Mouse (Mus musculus) midbrain, embryonic 11.5 days (tissue): ENCODE measurements around the gene Clec11a. TPM values are rescaled to one million over a fixed set of nuclear protein-coding genes. Genes with fewer than 3 reads are reported as not detected.

ENCODE experiments used
- ATAC-seq: fragments of 200-750 bp; cut with Nextera tagmentation; 2 replicates; pipeline ENCODE4 v1.8.0; 2017; ENCODE audit warnings: moderate TSS enrichment, moderate library complexity; ENCODE audit not compliant: low FRiP score
- DNase-seq: peaks from one replicate; pipeline ENCODE4 v3.0.0; 2015; ENCODE audit warnings: low spot score; ENCODE audit errors: missing footprints
- H3K27ac ChIP-seq: fragments of 300-500 bp; sonication (generic); 2 replicates; pipeline ENCODE4 v1.5.1; 2014; ENCODE audit warnings: low read depth, low read length
- H3K27me3 ChIP-seq: fragments of 300-500 bp; sonication (generic); 2 replicates; pipeline ENCODE4 v1.6.1; 2014; ENCODE audit warnings: mild to moderate bottlenecking, low read length, moderate library complexity, mixed read lengths; ENCODE audit not compliant: control insufficient read depth, insufficient read depth
- H3K36me3 ChIP-seq: fragments of 300-500 bp; sonication (generic); 2 replicates; pipeline ENCODE4 v1.6.1; 2014; ENCODE audit warnings: mild to moderate bottlenecking, low read length, moderate library complexity, mixed read lengths; ENCODE audit not compliant: control insufficient read depth, insufficient read depth
- H3K4me1 ChIP-seq: fragments of 300-500 bp; sonication (generic); 2 replicates; pipeline ENCODE4 v1.6.1; 2014; ENCODE audit warnings: low read length; ENCODE audit not compliant: control insufficient read depth, insufficient read depth
- H3K4me2 ChIP-seq: fragments of 300-500 bp; sonication (generic); 2 replicates; pipeline ENCODE4 v1.6.1; 2014; ENCODE audit warnings: mild to moderate bottlenecking, moderate library complexity
- H3K4me3 ChIP-seq: fragments of 300-500 bp; sonication (generic); 2 replicates; pipeline ENCODE4 v1.5.1; 2014; ENCODE audit warnings: low read depth, low read length
- H3K9ac ChIP-seq: fragments of 300-500 bp; sonication (generic); 2 replicates; pipeline ENCODE4 v1.6.1; 2014; ENCODE audit warnings: low read length
- H3K9me3 ChIP-seq: fragments of 300-500 bp; sonication (generic); 2 replicates; pipeline ENCODE4 v1.6.1; 2016; ENCODE audit warnings: low read length; ENCODE audit not compliant: control insufficient read depth
- WGBS: fragments of 180-500 bp; shearing (Covaris S2); extraction: QIAGEN DNeasy Blood & Tissue Kit; methylation state at CpG from one replicate; pipeline ENCODE4 v1.1.7; 2014; 5-methylcytosine and 5-hydroxymethylcytosine counted together
- polyA plus RNA-seq: library from polyadenylated mRNA; unstranded; fragments of >200 nt; fragmentation: Nextera tagmentation; extraction: Ambion mirVana; gene quantifications from 2 replicates; pipeline ENCODE4 v1.2.1, GENCODE M21; 2014

Clec11a gene
- polyA plus RNA-seq = 2.2 and 3.4 TPM in 2 replicates

DNA sequence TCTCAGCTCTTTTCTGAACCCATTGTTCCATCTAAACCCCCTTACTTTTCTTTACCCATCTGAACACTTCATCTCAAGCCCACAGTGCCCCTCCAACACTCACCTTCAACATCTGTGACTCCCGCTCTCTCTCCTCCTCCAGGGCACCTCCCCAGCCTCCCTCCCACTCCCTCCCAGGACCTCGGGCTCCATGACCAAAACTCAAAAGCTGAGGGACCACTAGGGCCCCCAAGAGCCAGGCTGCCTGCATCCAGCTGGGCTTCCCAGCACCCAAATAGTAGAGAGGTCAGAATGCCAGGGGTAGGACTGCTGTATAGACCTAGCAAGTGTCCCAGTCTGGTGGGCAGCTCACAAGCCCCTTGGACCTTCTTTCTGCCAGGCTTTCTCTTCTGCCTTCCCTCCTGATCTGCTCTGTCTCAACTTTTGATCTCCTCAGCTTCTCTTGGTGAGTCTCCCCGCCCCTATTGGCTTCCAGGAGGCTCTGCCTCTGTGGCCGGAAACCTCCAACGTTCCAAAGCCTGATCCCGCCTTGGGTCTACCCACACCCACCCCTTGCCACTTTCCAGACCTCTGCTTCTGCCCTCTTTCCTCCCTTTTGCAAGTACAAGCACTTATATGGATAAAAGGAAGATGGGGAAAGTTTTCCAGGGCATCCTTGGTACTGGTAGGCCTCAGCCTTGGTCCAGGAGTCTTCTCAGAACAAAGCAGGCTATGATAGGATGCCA lies at the start of gene Clec11a:
TSS of gene Clec11a (minus strand) at position 387 of the 725 bp plus-strand sequence.
- WGBS = 43% methylated on average over 6 of the region's 6 CpGs
- H3K4me2 ChIP-seq = peak within 1 kb of the TSS; percentile 61
- H3K4me3 ChIP-seq = no peak within 1 kb of the TSS
- no peaks in the 10 kb centered on the region for H3K9me3 ChIP-seq
- H3K36me3 ChIP-seq = no peaks in the 10 kb centered on the region
- peak within 1 kb of the TSS; percentile 30 for H3K27ac ChIP-seq
- peak within 1 kb of the TSS; percentile 24; the same call in 1 of the 2 replicates for H3K9ac ChIP-seq
- DNase-seq (peak; percentile 67), ATAC-seq (no peak)
- H3K4me1 ChIP-seq = peaks cover 22% of the 10 kb centered on the region
- H3K27me3 ChIP-seq = peaks cover 12% of the 10 kb centered on the region

DNA sequence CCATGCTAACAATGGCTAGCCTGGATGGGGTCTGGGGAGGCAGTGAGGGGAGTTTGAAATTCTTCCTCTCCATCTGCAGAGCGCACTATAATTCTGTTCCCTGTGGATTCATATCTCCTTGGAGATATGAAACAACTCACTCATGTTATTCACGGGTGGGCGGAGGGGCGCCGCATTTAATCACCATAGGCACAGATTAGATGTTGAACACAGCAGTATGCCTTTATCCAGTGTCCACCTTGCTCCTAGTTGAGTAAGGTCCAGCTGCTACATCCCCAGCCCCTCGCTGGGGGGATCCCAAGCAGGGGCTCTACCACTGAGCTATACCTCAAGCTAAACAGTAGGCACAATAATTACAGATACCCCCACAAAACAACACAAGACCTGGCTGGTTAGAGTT lies 48.7 kb upstream of the Clec11a start:
- Histone ChIP-seq H3K4me2 (no peak overlapping the region), H3K27me3 (peaks cover 67% of the 10 kb centered on the region), H3K4me1 (peaks cover 49% of the 10 kb centered on the region), H3K9ac (no peak overlapping the region), H3K36me3 (no peaks in the 10 kb centered on the region), H3K4me3 (no peak overlapping the region), H3K9me3 (no peaks in the 10 kb centered on the region), H3K27ac (no peak overlapping the region)
- ATAC-seq (no peak), DNase-seq (no peak)
- 65% methylated on average over 6 of the region's 6 CpGs for WGBS

DNA sequence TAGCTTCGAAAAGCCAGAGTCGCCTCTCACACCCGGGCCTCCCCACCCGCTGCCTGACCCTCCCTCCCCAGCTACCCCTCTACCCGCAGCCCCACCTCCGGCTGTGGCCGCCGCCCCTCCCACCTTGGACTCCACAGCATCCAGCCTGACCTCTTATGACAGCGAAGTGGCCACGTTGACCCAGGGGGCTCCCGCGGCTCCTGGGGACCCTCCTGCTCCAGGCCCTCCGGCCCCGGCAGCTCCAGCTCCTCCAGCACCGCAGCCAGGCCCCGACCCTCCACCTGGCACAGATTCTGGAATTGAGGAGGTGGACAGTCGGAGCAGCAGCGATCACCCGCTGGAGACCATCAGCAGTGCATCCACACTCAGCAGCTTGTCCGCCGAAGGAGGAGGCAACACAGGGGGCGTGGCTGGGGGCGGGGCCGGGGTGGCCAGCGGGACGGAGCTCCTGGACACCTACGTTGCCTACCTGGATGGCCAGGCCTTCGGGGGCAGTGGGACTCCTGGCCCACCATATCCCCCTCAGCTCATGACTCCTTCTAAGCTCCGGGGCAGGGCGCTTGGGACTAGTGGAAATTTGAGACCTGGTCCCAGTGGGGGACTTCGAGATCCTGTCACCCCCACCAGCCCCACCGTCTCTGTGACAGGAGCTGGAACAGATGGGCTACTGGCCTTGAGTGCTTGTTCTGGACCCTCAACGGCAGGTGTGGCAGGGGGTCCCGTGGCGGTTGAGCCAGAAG lies 47.1 kb upstream of the Clec11a start:
- ATAC-seq (no peak), DNase-seq (peak; percentile 93)
- Histone ChIP-seq H3K9me3 (no peaks in the 10 kb centered on the region), H3K4me1 (peaks cover 46% of the 10 kb centered on the region), H3K36me3 (no peaks in the 10 kb centered on the region), H3K27me3 (peaks cover 72% of the 10 kb centered on the region), H3K4me3 (peak overlapping the region; percentile 10; the same call in 1 of the 2 replicates), H3K9ac (no peak overlapping the region), H3K4me2 (peak overlapping the region; percentile 26), H3K27ac (no peak overlapping the region)
- WGBS = 1% methylated on average over 35 of the region's 35 CpGs

DNA sequence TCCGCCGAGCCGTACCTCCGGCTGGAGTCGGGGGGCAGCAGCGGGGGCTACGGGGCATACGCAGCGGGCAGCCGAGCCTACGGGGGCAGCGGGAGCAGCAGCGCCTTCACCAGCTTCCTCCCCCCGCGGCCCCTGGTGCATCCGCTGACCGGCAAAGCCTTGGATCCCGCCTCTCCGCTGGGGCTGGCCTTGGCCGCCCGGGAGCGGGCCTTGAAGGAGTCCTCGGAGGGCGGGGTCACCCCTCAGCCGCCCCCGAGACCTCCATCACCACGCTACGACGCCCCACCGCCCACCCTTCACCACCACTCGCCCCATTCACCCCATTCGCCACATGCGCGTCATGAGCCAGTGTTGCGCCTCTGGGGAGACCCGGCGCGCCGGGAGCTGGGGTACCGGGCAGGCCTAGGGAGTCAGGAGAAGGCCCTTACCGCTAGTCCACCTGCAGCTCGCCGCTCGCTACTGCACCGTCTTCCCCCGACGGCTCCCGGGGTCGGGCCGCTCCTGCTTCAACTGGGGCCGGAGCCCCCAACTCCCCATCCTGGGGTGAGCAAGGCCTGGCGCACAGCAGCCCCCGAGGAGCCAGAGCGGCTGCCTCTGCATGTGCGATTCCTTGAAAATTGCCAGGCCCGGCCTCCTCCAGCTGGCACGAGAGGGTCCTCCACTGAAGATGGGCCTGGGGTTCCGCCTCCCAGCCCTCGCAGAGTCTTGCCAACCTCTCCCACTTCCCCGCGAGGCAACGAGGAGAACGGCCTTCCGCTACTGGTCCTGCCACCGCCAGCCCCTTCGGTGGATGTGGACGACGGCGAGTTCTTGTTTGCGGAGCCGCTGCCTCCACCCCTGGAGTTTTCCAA lies 46.3 kb upstream of the Clec11a start:
- ATAC-seq = no peak
- Histone ChIP-seq H3K27me3 (peaks cover 72% of the 10 kb centered on the region), H3K36me3 (no peaks in the 10 kb centered on the region), H3K9me3 (no peaks in the 10 kb centered on the region), H3K4me2 (peak overlapping the region; percentile 26), H3K4me3 (peak overlapping the region; percentile 15), H3K4me1 (peaks cover 43% of the 10 kb centered on the region), H3K27ac (no peak overlapping the region), H3K9ac (peak overlapping the region; percentile 12; the same call in 1 of the 2 replicates)
- 1% methylated on average over 65 of the region's 71 CpGs for WGBS
- peak; percentile 90 for DNase-seq

DNA sequence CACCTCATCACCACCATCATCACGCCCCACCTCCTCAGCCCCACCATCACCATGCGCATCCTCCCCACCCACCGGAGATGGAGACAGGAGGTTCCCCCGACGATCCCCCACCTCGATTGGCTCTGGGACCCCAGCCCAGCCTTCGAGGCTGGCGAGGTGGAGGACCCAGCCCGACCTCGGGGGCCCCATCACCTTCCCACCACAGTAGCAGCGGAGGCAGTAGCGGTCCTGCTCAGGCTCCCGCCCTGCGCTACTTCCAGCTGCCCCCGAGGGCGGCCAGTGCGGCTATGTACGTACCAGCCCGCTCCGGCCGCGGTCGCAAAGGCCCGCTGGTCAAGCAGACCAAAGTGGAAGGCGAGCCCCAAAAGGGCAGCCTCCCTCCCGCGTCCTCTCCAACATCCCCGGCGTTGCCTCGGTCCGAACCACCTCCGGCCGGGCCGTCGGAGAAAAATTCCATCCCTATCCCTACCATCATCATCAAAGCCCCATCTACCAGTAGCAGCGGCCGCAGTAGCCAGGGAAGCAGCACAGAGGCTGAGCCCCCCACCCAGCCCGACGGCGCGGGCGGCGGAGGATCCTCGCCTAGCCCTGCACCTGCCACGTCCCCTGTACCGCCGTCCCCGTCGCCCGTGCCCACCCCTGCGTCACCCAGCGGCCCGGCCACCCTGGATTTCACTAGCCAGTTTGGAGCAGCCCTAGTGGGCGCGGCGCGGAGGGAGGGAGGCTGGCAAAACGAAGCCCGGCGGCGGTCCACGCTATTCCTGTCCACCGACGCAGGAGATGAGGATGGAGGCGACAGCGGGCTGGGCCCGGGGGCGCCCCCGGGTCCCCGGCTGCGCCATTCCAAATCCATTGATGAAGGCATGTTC lies 45.4 kb upstream of the Clec11a start:
- Histone ChIP-seq H3K27me3 (peaks cover 66% of the 10 kb centered on the region), H3K27ac (no peak overlapping the region), H3K36me3 (no peaks in the 10 kb centered on the region), H3K9me3 (no peaks in the 10 kb centered on the region), H3K4me3 (peak overlapping the region; percentile 15), H3K4me2 (peak overlapping the region; percentile 26; the same call in 1 of the 2 replicates), H3K9ac (no peak overlapping the region), H3K4me1 (peaks cover 36% of the 10 kb centered on the region)
- 4% methylated on average over 58 of the region's 71 CpGs for WGBS
- ATAC-seq = peak; percentile 15
- peak; percentile 90 for DNase-seq

DNA sequence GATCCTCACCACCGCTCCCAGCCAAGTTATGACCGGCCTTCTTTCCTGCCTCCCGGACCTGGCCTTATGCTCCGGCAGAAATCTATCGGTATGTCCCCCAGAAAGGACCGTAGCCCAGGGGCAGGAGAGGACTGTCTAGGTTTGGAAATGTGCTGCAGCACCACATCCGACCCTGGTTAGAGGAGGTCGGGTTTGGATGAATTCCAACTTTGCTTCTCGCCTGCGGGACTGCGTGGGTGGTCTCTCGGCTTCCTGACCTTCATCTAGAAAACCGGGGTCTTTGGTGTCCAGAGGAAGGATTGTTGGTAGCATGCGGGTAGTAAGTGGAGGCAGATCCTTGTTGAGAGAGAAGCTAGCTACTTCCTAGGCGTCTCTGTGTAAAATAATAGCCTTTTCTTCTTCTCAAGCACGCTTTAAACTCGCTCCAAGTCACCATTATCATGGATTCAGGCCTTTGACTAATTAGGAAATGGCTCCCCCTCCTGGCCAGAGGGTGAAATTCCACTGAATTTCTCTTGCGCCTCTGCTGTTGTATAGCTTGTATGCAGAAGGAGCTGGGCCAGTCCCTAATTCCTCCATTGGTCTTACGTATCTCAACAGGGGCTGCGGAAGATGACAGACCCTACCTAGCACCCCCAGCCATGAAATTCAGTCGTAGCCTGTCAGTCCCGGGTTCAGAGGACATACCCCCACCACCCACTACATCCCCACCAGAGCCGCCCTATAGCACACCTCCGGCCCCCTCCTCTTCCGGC lies 44.4 kb upstream of the Clec11a start:
- Histone ChIP-seq H3K4me1 (peaks cover 28% of the 10 kb centered on the region), H3K9ac (peak overlapping the region; percentile 46), H3K4me3 (peak overlapping the region; percentile 10; the same call in 1 of the 2 replicates), H3K27ac (no peak overlapping the region), H3K36me3 (no peaks in the 10 kb centered on the region), H3K27me3 (peaks cover 59% of the 10 kb centered on the region), H3K4me2 (peak overlapping the region; percentile 42), H3K9me3 (no peaks in the 10 kb centered on the region)
- DNase-seq (peak; percentile 99), ATAC-seq (peak; percentile 43)
- WGBS = 4% methylated on average over 25 of the region's 25 CpGs

DNA sequence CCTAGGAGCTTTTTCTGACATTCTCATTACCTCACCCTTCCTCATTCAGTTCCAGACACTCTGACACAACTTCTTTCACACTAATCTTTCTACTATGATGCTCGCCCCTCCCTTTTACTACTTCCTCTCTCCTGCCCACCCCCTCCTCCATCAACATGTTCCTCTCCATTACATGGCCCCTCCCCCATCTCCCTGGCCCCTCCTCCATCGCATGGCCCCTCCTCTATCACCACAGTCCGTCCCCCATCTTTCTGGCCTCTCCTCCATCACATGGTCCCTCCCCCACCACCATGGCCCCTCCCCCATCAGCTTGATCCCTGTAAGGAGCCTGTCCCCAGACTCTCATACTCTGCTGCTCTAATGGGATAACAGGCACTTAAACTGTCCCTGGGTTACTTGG lies 42.3 kb upstream of the Clec11a start:
- Histone ChIP-seq H3K27me3 (peaks cover 40% of the 10 kb centered on the region), H3K4me1 (peaks cover 28% of the 10 kb centered on the region), H3K9ac (no peak overlapping the region), H3K36me3 (no peaks in the 10 kb centered on the region), H3K4me2 (no peak overlapping the region), H3K9me3 (no peaks in the 10 kb centered on the region), H3K4me3 (no peak overlapping the region), H3K27ac (no peak overlapping the region)
- ATAC-seq = no peak
- WGBS = 13% methylated on average over 3 of the region's 3 CpGs
- peak; percentile 59 for DNase-seq
